Mouse (Mus musculus) embryonic facial prominence, embryonic 10.5 days (tissue): ENCODE data around the gene Ltb. TPM values are rescaled to one million over a fixed set of nuclear protein-coding genes. Genes with fewer than 3 reads are reported as not detected.

ENCODE experiments used
- DNase-seq: peaks from one replicate; pipeline ENCODE4 v3.0.0-alpha.2; 2017; ENCODE audit warnings: low spot score
- H3K27ac ChIP-seq: fragments of 300-500 bp; sonication (generic); replicated peaks from 2 replicates; pipeline ENCODE4 v1.5.1; 2016; ENCODE audit warnings: mild to moderate bottlenecking
- H3K27me3 ChIP-seq: fragments of 300-500 bp; sonication (generic); replicated peaks from 2 replicates; pipeline ENCODE4 v1.6.1; 2016; ENCODE audit warnings: low read depth, mild to moderate bottlenecking; ENCODE audit not compliant: poor library complexity, severe bottlenecking
- H3K36me3 ChIP-seq: fragments of 300-500 bp; sonication (generic); replicated peaks from 2 replicates; pipeline ENCODE4 v1.6.1; 2016; ENCODE audit warnings: mild to moderate bottlenecking, moderate library complexity
- H3K4me1 ChIP-seq: fragments of 300-500 bp; sonication (generic); 2 replicates; pipeline ENCODE4 v1.6.1; 2016
- H3K4me3 ChIP-seq: fragments of 300-500 bp; sonication (generic); 2 replicates; pipeline ENCODE4 v1.5.1; 2016; ENCODE audit warnings: mild to moderate bottlenecking, moderate library complexity
- H3K9me3 ChIP-seq: fragments of 300-500 bp; sonication (generic); 2 replicates; pipeline ENCODE4 v1.6.1; 2016; ENCODE audit warnings: mild to moderate bottlenecking
- WGBS: fragments of 180-500 bp; shearing (Covaris S2); methylation state at CpG from one replicate; pipeline ENCODE4 v1.1.7; 2016; 5-methylcytosine and 5-hydroxymethylcytosine counted together
- polyA plus RNA-seq: library from polyadenylated mRNA; unstranded; fragments of >200 nt; fragmentation: Nextera tagmentation; extraction: Ambion mirVana; gene quantifications from 2 replicates; pipeline ENCODE4 v1.2.1, GENCODE M21; 2016

Ltb gene
- polyA plus RNA-seq = 0.16 and 0.34 TPM in 2 replicates

DNA sequence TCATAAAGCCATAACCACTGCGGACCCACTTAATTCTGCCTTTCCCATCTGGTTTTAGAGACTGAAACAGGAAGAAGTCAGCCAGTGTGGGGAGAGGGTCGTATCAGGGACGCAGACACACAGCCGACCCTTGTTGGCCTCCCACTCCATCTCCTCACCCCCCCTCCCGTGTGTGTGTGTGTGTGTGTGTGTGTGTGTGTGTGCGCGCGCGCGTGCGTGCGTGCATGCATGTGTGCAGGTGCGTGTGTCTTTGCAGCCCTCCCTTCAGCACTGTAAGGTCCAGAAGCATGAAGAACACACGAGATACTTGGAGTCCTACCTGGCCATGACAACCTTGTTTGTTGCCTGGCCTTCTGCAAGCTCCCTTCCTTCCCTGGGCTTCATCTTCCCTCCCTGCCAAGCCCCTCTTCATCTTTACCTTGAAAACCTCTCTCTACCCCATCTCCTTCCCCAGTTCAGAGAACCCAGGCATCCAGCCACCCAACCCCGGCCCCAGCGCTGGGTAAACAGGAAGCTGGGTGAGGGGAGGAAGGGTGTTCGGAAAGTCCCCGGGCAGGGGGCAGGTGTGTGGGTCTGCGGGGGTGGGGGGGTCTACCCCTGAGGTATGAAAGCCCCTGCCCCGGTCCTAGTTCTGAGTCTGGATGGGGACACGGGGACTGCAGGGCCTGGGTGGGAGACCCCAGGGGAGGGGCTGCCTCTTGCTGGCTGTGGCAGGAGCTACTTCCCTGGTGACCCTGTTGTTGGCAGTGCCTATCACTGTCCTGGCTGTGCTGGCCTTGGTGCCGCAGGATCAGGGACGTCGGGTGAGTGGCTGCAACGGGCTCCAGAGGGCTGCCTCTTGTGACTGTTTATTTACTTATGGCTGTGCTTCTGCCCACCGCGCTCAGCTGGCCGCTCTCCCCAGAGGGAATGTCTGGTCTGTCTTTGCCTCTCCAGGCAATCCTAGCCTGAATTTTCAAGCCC is at the start of gene Ltb:
TSS of gene Ltb (plus strand) at position 559 of the 963 bp plus-strand sequence.
- Histone ChIP-seq H3K4me3 (peak within 1 kb of the TSS; percentile 61), H3K4me1 (peaks cover 36% of the 10 kb centered on the region), H3K9me3 (no peaks in the 10 kb centered on the region), H3K27me3 (peaks cover 59% of the 10 kb centered on the region), H3K36me3 (no peaks in the 10 kb centered on the region), H3K27ac (no peak within 1 kb of the TSS)
- DNase-seq = no peak
- WGBS = 69% methylated on average over 28 of the region's 28 CpGs

DNA sequence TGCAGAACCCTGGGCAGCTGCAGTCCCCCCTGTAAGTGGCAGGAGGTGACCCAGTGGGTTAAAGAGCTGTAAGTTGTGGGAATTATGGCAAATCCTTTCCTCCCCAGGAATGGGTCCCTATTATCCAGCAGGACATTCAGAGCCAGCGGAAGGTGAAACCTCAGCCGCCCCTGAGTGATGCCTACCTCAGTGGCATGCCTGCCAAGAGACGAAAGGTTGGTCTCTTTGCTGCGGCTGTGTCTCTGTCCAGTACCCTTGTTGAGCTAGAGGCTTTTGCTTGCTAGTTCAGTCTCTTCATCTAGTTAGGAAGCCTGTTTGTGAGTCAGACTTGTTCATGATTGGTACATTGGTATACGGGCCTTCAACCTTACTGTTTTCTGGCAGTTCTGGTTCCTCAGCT is 48.1 kb upstream of the Ltb start:
- no peak for DNase-seq
- peaks cover 9% of the 10 kb centered on the region; the same call in 1 of the 2 replicates for H3K9me3 ChIP-seq
- H3K27ac ChIP-seq = no peak overlapping the region
- H3K36me3 ChIP-seq = peaks cover 99% of the 10 kb centered on the region
- no peaks in the 10 kb centered on the region for H3K4me1 ChIP-seq
- H3K27me3 ChIP-seq = no peaks in the 10 kb centered on the region
- H3K4me3 ChIP-seq = no peak overlapping the region
- WGBS = 89% methylated on average over 5 of the region's 5 CpGs

DNA sequence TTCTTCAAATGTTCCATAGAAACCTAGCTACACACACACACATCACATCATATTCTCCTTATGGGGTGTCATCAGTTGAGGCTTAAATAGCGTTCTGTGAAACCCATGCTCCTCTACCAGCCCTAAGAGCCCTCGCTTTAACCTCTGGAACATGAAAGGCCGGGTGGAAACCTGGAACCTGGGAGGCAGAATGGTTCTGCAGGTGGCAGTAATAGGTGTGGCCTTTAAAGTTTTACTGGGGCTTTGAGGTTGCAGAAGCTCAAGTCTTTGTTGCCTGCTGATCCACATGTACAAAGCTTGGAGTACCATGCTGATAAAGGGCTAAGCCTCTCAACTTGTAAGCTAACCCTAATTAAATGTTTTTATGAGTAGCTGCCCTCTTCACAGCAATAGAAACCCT is 46.9 kb upstream of the Ltb start:
- no peaks in the 10 kb centered on the region for H3K4me1 ChIP-seq
- H3K4me3 ChIP-seq = no peak overlapping the region
- no peak overlapping the region for H3K27ac ChIP-seq
- peaks cover 9% of the 10 kb centered on the region; the same call in 1 of the 2 replicates for H3K9me3 ChIP-seq
- no peaks in the 10 kb centered on the region for H3K27me3 ChIP-seq
- 62% methylated on average over 3 of the region's 3 CpGs for WGBS
- peaks cover 99% of the 10 kb centered on the region for H3K36me3 ChIP-seq
- no peak for DNase-seq

DNA sequence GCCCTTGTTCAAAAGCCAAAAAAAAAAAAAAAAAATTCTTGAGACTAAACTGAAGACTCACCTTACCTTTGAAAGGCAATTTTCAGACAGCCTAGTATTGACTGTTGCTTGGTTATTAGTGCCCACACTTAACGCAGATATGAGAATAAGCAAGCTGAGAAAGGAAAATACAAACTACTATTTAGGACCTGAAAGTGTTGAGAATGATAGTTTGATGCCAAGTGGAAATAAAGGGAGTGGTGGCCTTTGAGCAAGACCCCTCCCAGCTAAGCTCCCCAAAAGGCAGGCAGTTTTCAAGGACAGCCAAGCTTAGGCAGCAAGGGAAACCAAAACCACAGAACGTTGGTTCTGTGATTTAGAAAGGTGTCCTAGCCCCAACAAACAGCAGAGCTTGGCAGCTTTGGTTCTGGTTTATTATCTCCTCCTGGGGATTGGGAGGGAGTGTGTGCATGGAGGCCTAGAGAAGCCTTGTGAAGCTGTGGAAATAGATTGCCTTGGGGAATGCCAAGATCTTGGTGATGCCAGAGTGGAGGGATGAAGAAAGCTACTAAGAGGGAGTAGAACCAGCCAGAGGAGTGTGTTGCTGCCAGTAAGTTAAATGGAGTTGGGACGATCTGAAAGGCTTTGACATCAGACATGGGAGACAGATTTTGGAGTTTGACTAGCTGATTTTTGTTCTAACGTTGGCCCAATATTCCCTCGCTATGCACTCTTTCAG is 46.2 kb upstream of the Ltb start:
- Histone ChIP-seq H3K9me3 (peaks cover 7% of the 10 kb centered on the region; the same call in 1 of the 2 replicates), H3K4me1 (no peaks in the 10 kb centered on the region), H3K27ac (no peak overlapping the region), H3K4me3 (no peak overlapping the region; the same call in 1 of the 2 replicates), H3K27me3 (no peaks in the 10 kb centered on the region), H3K36me3 (peaks cover 99% of the 10 kb centered on the region)
- no peak for DNase-seq
- WGBS = 70% methylated on average over 5 of the region's 5 CpGs

DNA sequence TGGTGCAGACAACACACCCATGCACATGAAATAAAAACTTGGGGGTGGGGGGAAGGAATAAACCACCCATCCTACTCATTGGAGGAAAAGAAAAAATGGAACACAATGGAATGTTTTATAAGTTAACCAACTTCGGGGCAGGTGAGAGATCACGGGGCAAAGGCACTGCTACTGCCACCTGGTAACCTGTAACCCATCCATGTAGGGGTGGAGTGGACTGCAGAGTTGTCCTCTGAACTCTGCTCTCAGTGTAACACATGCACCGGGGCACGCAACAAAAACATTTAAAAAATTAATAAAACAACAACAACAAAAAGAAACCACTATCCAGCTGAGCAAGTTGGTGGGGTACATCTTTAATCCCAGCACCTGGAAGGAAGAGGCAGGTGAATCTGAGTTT is 42.1 kb upstream of the Ltb start:
- Histone ChIP-seq H3K4me1 (peaks cover 12% of the 10 kb centered on the region), H3K27ac (no peak overlapping the region), H3K27me3 (no peaks in the 10 kb centered on the region), H3K4me3 (no peak overlapping the region; the same call in 1 of the 2 replicates), H3K36me3 (peaks cover 99% of the 10 kb centered on the region), H3K9me3 (no peaks in the 10 kb centered on the region)
- WGBS = 95% methylated on average over 4 of the region's 4 CpGs
- no peak for DNase-seq

DNA sequence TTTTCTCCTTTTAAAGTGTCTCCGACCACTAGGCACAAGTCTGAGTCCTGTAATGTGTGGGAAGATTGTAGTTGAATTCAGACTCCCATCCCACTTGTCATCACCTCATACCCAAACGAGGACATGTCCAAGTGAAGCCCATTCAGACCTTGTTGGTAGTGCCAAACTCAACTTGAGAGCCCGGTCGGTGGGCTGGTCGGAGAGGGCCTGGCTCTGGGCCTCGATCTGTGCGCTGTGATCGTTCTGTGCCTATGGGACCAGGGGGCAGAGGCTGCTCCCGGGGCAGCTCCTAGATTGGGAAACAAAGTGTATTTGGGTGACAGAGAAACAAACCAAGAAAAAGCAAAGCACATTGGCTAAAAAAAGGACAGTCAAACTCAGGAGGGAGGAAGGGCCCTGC is 41.2 kb upstream of the Ltb start:
- 91% methylated on average over 9 of the region's 9 CpGs for WGBS

DNA sequence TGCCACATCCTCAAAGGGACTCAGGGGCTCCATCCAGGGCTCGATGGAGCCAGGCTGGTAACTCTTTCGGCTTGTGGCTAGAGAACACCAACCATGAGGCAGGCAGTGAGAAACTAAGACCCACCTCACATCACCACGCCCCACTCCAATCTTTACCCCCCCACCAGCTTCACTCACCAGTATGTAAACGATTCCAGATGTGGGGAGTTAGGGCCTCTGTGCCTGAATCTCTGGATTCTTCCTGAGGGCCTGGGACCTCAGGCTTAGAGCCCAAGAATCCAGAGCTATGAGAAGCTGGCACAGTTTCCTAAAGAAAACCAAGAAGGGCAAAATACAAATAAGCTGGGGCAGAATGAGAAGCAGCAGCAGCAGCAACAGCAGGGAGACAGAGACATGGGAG is 40.3 kb upstream of the Ltb start:
- WGBS = 75% methylated on average over 4 of the region's 4 CpGs
- Histone ChIP-seq H3K27me3 (no peaks in the 10 kb centered on the region), H3K4me1 (peaks cover 12% of the 10 kb centered on the region), H3K27ac (no peak overlapping the region), H3K4me3 (no peak overlapping the region; the same call in 1 of the 2 replicates), H3K9me3 (no peaks in the 10 kb centered on the region), H3K36me3 (peaks cover 99% of the 10 kb centered on the region)
- DNase-seq = no peak

More for the DNA sequence above, 41.2 kb upstream of the Ltb start:
- H3K27ac ChIP-seq = no peak overlapping the region
- no peaks in the 10 kb centered on the region for H3K9me3 ChIP-seq
- no peak overlapping the region for H3K4me3 ChIP-seq
- no peak for DNase-seq
- peaks cover 12% of the 10 kb centered on the region for H3K4me1 ChIP-seq
- H3K36me3 ChIP-seq = peaks cover 99% of the 10 kb centered on the region
- no peaks in the 10 kb centered on the region for H3K27me3 ChIP-seq

DNA sequence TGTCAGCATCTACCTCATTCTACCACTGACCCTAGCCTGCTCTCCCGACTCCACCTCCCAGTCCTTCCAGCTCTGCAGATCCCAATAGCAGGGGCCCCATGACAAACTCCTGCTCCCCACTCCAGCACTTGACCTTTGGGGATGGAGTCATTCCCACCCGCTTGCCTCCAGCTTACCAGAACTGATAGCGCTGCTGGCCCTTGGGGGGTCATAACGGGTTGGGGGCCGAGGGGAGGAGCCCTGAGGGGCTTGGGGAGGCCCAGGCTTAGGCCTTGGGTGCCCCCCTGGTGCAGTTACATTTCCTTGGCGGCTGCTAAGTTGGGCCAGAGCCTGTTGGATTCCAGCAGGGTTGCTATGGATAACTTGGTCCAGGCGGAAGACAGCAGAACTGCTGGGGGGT is 39.6 kb upstream of the Ltb start:
- Histone ChIP-seq H3K9me3 (no peaks in the 10 kb centered on the region), H3K4me1 (peaks cover 12% of the 10 kb centered on the region), H3K27ac (no peak overlapping the region), H3K27me3 (no peaks in the 10 kb centered on the region), H3K4me3 (peak overlapping the region; percentile 16; the same call in 1 of the 2 replicates), H3K36me3 (peaks cover 99% of the 10 kb centered on the region)
- no peak for DNase-seq
- WGBS = 84% methylated on average over 7 of the region's 7 CpGs

DNA sequence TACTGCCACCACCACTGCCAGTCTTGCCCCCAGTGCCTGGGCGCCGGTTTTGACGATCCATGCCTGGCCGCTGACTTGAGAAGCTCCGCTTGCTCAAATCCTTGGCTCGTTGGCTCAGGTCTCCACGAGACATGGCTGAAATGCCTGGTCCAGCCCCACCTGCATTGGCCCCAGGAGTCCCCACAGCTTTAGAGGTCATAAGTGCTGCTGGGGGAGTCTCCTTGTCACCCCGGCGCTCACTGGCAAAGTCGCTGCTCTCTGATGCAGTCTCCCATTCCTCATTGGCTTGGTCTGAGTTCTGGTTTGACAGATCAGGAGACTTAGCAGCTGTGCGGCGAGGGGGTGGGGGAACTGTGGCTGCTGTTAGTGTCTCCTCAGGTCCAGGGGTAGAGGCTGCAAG is 38.8 kb upstream of the Ltb start:
- no peak for DNase-seq
- H3K4me3 ChIP-seq = peak overlapping the region; percentile 16; the same call in 1 of the 2 replicates
- WGBS = 93% methylated on average over 12 of the region's 12 CpGs
- H3K36me3 ChIP-seq = peaks cover 99% of the 10 kb centered on the region
- H3K27me3 ChIP-seq = no peaks in the 10 kb centered on the region
- H3K9me3 ChIP-seq = no peaks in the 10 kb centered on the region
- peaks cover 12% of the 10 kb centered on the region for H3K4me1 ChIP-seq
- no peak overlapping the region for H3K27ac ChIP-seq

DNA sequence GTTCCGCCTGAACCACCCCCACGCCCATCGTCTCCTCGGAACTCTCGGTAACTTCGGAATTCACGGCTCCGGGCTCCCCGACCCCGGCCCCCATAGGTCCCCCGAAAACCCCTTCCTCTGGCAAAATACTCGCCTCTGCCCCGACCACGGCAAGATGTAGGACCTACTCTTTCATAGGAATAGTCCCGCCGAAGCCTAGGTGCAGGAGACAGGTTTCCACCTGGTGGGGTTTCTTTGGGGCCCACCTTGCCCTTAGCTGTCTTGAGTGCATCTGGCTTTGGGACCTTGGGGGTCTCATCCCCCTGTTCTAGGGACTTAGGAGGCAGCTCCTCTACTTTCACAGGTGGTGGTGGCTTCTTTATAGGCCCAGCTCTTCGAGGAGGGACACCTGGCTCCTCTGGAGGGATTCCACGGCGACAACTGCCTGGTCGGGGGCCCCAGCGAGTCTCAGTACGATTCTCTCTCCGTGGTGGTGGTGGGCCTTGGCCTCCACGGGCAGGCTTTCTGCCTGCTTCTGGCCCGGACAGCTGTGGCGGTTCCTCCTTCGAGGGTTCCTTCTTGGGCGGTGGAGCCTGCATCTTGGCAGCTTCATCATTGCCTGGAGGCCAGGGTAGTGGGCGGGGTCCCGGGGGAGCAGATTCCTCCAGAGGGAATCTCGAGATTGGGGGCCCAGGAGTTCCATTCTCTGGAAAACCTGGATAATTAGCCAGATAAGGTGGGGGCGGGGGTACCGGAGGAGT is 37.6 kb upstream of the Ltb start:
- H3K4me3 ChIP-seq = no peak overlapping the region
- H3K36me3 ChIP-seq = peaks cover 100% of the 10 kb centered on the region
- H3K9me3 ChIP-seq = no peaks in the 10 kb centered on the region
- WGBS = 91% methylated on average over 33 of the region's 33 CpGs
- H3K4me1 ChIP-seq = peaks cover 14% of the 10 kb centered on the region
- no peak for DNase-seq
- H3K27ac ChIP-seq = no peak overlapping the region
- H3K27me3 ChIP-seq = no peaks in the 10 kb centered on the region

DNA sequence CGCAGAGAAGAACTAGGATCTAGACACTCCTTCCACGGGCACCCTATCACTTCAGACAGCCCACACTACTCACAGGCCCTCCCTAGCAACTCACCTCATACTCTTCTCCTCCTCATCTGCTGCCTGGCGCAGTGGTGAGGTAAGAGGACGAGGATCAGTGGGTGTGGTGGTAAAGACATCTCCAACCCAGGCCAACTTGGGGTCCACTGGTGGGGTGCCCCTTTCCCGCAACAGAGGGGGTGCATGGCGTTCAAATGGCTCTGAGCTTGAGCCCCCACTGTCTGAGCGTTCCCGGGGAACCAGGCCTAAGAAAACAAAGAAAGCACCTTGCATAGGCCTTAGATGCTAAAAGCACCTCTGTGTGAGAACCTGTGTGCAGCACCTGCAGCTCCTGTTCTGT is 37.0 kb upstream of the Ltb start:
- no peak overlapping the region for H3K27ac ChIP-seq
- no peaks in the 10 kb centered on the region for H3K27me3 ChIP-seq
- no peaks in the 10 kb centered on the region for H3K9me3 ChIP-seq
- 94% methylated on average over 8 of the region's 8 CpGs for WGBS
- no peak overlapping the region for H3K4me3 ChIP-seq
- DNase-seq = no peak
- peaks cover 100% of the 10 kb centered on the region for H3K36me3 ChIP-seq
- H3K4me1 ChIP-seq = peaks cover 20% of the 10 kb centered on the region

DNA sequence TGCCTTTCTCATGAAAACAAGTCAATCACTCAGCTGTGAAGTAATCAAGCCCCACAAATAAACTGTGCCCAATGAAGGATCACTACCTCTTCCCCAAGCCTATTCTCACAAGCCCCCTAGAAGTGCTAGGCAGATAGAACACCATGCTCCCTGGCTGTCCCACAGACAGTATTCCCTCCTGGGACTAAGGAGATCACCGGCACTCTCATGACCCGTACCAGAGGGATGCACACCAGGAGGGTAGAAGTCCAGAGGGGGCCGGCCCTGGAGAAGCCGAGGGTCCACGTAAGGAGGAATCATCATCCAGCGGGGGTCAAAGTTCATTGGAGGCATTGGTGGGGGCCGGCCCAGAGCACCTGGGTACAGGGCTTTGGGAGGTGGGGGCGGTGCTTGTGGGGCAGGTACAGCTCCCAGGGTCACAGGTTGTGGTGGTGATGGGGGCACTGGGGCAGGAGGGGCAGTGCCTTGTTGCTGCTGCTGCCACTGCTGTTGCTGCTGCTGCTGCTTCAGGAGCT is 36.5 kb upstream of the Ltb start:
- 89% methylated on average over 8 of the region's 8 CpGs for WGBS
- no peak for DNase-seq

More for the DNA sequence above, 36.5 kb upstream of the Ltb start:
- Histone ChIP-seq H3K27me3 (no peaks in the 10 kb centered on the region), H3K4me1 (peaks cover 25% of the 10 kb centered on the region), H3K27ac (no peak overlapping the region), H3K36me3 (peaks cover 100% of the 10 kb centered on the region), H3K4me3 (no peak overlapping the region), H3K9me3 (no peaks in the 10 kb centered on the region)
